Mouse (Mus musculus) midbrain, embryonic 11.5 days (tissue): ENCODE results near the gene Ankrd13d. TPM values are rescaled to one million over a fixed set of nuclear protein-coding genes. Genes with fewer than 3 reads are reported as not detected.

Experiments
- ATAC-seq: fragments of 200-750 bp; cut with Nextera tagmentation; 2 replicates; pipeline ENCODE4 v1.8.0; 2017; ENCODE audit warnings: moderate TSS enrichment, moderate library complexity; ENCODE audit not compliant: low FRiP score
- DNase-seq: peaks from one replicate; pipeline ENCODE4 v3.0.0; 2015; ENCODE audit warnings: low spot score; ENCODE audit errors: missing footprints
- H3K27ac ChIP-seq: fragments of 300-500 bp; sonication (generic); 2 replicates; pipeline ENCODE4 v1.5.1; 2014; ENCODE audit warnings: low read depth, low read length
- H3K27me3 ChIP-seq: fragments of 300-500 bp; sonication (generic); 2 replicates; pipeline ENCODE4 v1.6.1; 2014; ENCODE audit warnings: mild to moderate bottlenecking, low read length, moderate library complexity, mixed read lengths; ENCODE audit not compliant: control insufficient read depth, insufficient read depth
- H3K36me3 ChIP-seq: fragments of 300-500 bp; sonication (generic); 2 replicates; pipeline ENCODE4 v1.6.1; 2014; ENCODE audit warnings: mild to moderate bottlenecking, low read length, moderate library complexity, mixed read lengths; ENCODE audit not compliant: control insufficient read depth, insufficient read depth
- H3K4me1 ChIP-seq: fragments of 300-500 bp; sonication (generic); 2 replicates; pipeline ENCODE4 v1.6.1; 2014; ENCODE audit warnings: low read length; ENCODE audit not compliant: control insufficient read depth, insufficient read depth
- H3K4me2 ChIP-seq: fragments of 300-500 bp; sonication (generic); 2 replicates; pipeline ENCODE4 v1.6.1; 2014; ENCODE audit warnings: mild to moderate bottlenecking, moderate library complexity
- H3K4me3 ChIP-seq: fragments of 300-500 bp; sonication (generic); 2 replicates; pipeline ENCODE4 v1.5.1; 2014; ENCODE audit warnings: low read depth, low read length
- H3K9ac ChIP-seq: fragments of 300-500 bp; sonication (generic); 2 replicates; pipeline ENCODE4 v1.6.1; 2014; ENCODE audit warnings: low read length
- H3K9me3 ChIP-seq: fragments of 300-500 bp; sonication (generic); 2 replicates; pipeline ENCODE4 v1.6.1; 2016; ENCODE audit warnings: low read length; ENCODE audit not compliant: control insufficient read depth
- WGBS: fragments of 180-500 bp; shearing (Covaris S2); extraction: QIAGEN DNeasy Blood & Tissue Kit; methylation state at CpG from one replicate; pipeline ENCODE4 v1.1.7; 2014; 5-methylcytosine and 5-hydroxymethylcytosine counted together
- polyA plus RNA-seq: library from polyadenylated mRNA; unstranded; fragments of >200 nt; fragmentation: Nextera tagmentation; extraction: Ambion mirVana; gene quantifications from 2 replicates; pipeline ENCODE4 v1.2.1, GENCODE M21; 2014

The Ankrd13d gene
- polyA plus RNA-seq, 1 experiment from 2014 or later = 8.5 TPM

- Histone ChIP-seq H3K36me3 (peaks cover 3% of the 10 kb centered on the region), H3K9me3 (peaks cover 2% of the 10 kb centered on the region; the same call in 1 of the 2 replicates), H3K27me3 (peaks cover 3% of the 10 kb centered on the region), H3K4me3 (no peak overlapping the region), H3K4me2 (no peak overlapping the region), H3K4me1 (peaks cover 2% of the 10 kb centered on the region; the same call in 1 of the 2 replicates), H3K9ac (no peak overlapping the region), H3K27ac (no peak overlapping the region)
- WGBS = 91% methylated on average over 1 of the region's 1 CpGs
- no peak for ATAC-seq
- DNase-seq = no peak
These were observed 3.5 kb downstream of the Ankrd13d start for GRCm38 (mm10) chr19:4279487-4279886.

GRCm38 (mm10) chr19:4270972-4271371, 12.0 kb downstream of the Ankrd13d start:
- ATAC-seq = no peak
- 96% methylated on average over 11 of the region's 11 CpGs for WGBS
- no peak overlapping the region for H3K27ac ChIP-seq
- no peak overlapping the region for H3K4me2 ChIP-seq
- no peak for DNase-seq
- no peak overlapping the region for H3K4me3 ChIP-seq
- H3K9me3 ChIP-seq = no peaks in the 10 kb centered on the region
- H3K27me3 ChIP-seq = peaks cover 15% of the 10 kb centered on the region; the same call in 1 of the 2 replicates
- no peaks in the 10 kb centered on the region for H3K36me3 ChIP-seq
- no peak overlapping the region for H3K9ac ChIP-seq
- no peaks in the 10 kb centered on the region; the same call in 1 of the 2 replicates for H3K4me1 ChIP-seq

- H3K36me3 ChIP-seq = no peaks in the 10 kb centered on the region
- ATAC-seq (no peak), DNase-seq (no peak)
- H3K27me3 ChIP-seq = peaks cover 15% of the 10 kb centered on the region; the same call in 1 of the 2 replicates
- H3K27ac ChIP-seq = no peak overlapping the region
- H3K4me2 ChIP-seq = no peak overlapping the region
- H3K4me1 ChIP-seq = no peaks in the 10 kb centered on the region; the same call in 1 of the 2 replicates
- H3K9ac ChIP-seq = no peak overlapping the region
- no peak overlapping the region for H3K4me3 ChIP-seq
- WGBS = 71% methylated on average over 6 of the region's 6 CpGs
- no peaks in the 10 kb centered on the region for H3K9me3 ChIP-seq
These were observed 12.8 kb downstream of the Ankrd13d start for GRCm38 (mm10) chr19:4270187-4270586.

- Histone ChIP-seq H3K9me3 (no peaks in the 10 kb centered on the region), H3K4me2 (peak within 1 kb of the TSS; percentile 44), H3K4me1 (no peaks in the 10 kb centered on the region; the same call in 1 of the 2 replicates), H3K9ac (peak within 1 kb of the TSS; percentile 35), H3K27me3 (peaks cover 15% of the 10 kb centered on the region; the same call in 1 of the 2 replicates), H3K4me3 (peak within 1 kb of the TSS; percentile 23), H3K36me3 (no peaks in the 10 kb centered on the region), H3K27ac (no peak within 1 kb of the TSS)
- 7% methylated on average over 46 of the region's 46 CpGs for WGBS
- ATAC-seq = 0 out of 2 replicates have a peak, but pooled peaks have one; percentile 33
- DNase-seq = no peak
These were observed 14.2 kb downstream of the Ankrd13d start, which contains the start of gene Ssh3 for GRCm38 (mm10) chr19:4268566-4269361. Ssh3 (minus strand) TSS chr19:4269180.

- H3K4me3 ChIP-seq = no peak overlapping the region
- no peaks in the 10 kb centered on the region for H3K9me3 ChIP-seq
- H3K9ac ChIP-seq = no peak overlapping the region
- no peaks in the 10 kb centered on the region for H3K36me3 ChIP-seq
- no peak overlapping the region for H3K27ac ChIP-seq
- H3K4me1 ChIP-seq = no peaks in the 10 kb centered on the region; the same call in 1 of the 2 replicates
- DNase-seq (no peak), ATAC-seq (no peak)
- 76% methylated on average over 4 of the region's 4 CpGs for WGBS
- no peak overlapping the region for H3K4me2 ChIP-seq
- peaks cover 15% of the 10 kb centered on the region; the same call in 1 of the 2 replicates for H3K27me3 ChIP-seq
These were observed 17.0 kb downstream of the Ankrd13d start for GRCm38 (mm10) chr19:4265956-4266355.

- H3K27me3 ChIP-seq = peaks cover 15% of the 10 kb centered on the region; the same call in 1 of the 2 replicates
- ATAC-seq (no peak), DNase-seq (no peak)
- H3K9ac ChIP-seq = no peak overlapping the region
- WGBS = 88% methylated on average over 6 of the region's 6 CpGs
- no peaks in the 10 kb centered on the region for H3K9me3 ChIP-seq
- no peaks in the 10 kb centered on the region; the same call in 1 of the 2 replicates for H3K4me1 ChIP-seq
- H3K4me2 ChIP-seq = no peak overlapping the region
- H3K4me3 ChIP-seq = no peak overlapping the region
- H3K36me3 ChIP-seq = no peaks in the 10 kb centered on the region
- H3K27ac ChIP-seq = no peak overlapping the region
These were observed 18.7 kb downstream of the Ankrd13d start for GRCm38 (mm10) chr19:4264171-4264780.

- Histone ChIP-seq H3K27ac (no peak overlapping the region), H3K4me2 (no peak overlapping the region), H3K4me1 (no peaks in the 10 kb centered on the region), H3K4me3 (no peak overlapping the region), H3K9ac (no peak overlapping the region), H3K27me3 (peaks cover 9% of the 10 kb centered on the region; the same call in 1 of the 2 replicates), H3K36me3 (no peaks in the 10 kb centered on the region), H3K9me3 (no peaks in the 10 kb centered on the region)
- 73% methylated on average over 14 of the region's 14 CpGs for WGBS
- DNase-seq (no peak), ATAC-seq (no peak)
These were observed 19.2 kb downstream of the Ankrd13d start for GRCm38 (mm10) chr19:4263702-4264101.

GRCm38 (mm10) chr19:4262756-4263155, 20.2 kb downstream of the Ankrd13d start:
- Histone ChIP-seq H3K4me2 (no peak overlapping the region), H3K9ac (no peak overlapping the region)
- WGBS = 79% methylated on average over 6 of the region's 6 CpGs

More at GRCm38 (mm10) chr19:4262756-4263155, 20.2 kb downstream of the Ankrd13d start:
- ATAC-seq = no peak
- Histone ChIP-seq H3K27ac (no peak overlapping the region), H3K4me3 (no peak overlapping the region), H3K27me3 (peaks cover 2% of the 10 kb centered on the region; the same call in 1 of the 2 replicates), H3K4me1 (no peaks in the 10 kb centered on the region), H3K9me3 (no peaks in the 10 kb centered on the region), H3K36me3 (no peaks in the 10 kb centered on the region)
- no peak for DNase-seq
